Mouse (Mus musculus) v-Abl transformed pro-B cells (cell line): ENCODE results near the gene P3h3.
"Not testable (repeated sequence)": the region's sequence is repeated elsewhere in the genome, so short reads cannot be mapped to it uniquely, and the experiment has no call there.

Experiments used
- in situ Hi-C, 2 experiments: fragments of 400-800 bp; cut with MboI; formaldehyde crosslinking; loops; one replicate each; pipeline ENCODE4 v1.15.1; 2025; ENCODE audit not compliant: unreplicated experiment in 2 of 2

The P3h3 gene

GRCm38 (mm10) chr6:124812848-124813247 lies 44.7 kb downstream of the P3h3 start:
- in situ Hi-C loops, result no loop called here

- in situ Hi-C loops, result no loop called here
Observed at GRCm38 (mm10) chr6:124811701-124812560, 45.6 kb downstream of the P3h3 start.

GRCm38 (mm10) chr6:124811403-124811665 lies 46.2 kb downstream of the P3h3 start:
- in situ Hi-C loops, result no loop called here

DNA sequence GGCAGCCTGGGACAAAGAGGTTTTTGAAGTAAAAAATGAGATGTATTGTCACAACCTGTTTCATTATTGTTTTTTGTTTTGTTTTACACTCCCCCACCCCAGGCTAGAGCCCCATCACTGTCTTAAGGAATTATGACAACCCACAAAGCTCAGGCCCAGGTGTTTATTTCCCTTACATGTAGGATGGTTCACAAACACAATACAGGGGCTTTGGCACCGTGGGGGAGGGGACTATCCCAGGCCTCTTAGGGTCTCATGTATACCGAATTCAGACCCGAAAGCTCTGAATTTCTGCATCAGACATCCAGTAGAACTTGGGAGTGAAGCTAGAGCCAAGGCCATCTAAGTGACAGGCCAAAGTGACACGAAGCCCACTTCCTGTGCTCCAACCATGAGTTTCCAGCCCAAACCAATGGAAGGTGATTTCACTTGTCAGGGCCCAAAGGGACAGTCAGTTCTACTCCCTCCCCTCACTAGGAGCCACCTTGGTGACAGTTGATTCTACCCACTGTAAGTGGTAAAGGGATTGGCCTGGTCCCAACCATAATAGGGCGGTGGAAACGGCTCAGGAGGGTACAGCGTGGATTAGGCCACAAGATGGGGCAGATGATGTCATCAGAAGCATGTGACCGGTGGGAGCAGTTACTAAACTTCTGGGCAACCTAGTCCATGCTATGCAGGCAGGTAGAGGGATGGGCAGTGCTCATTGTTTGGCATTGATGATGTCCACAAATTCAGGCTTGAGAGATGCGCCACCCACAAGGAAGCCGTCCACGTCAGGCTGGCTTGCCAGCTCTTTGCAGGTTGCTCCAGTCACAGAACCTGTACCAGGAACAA lies 46.8 kb downstream of the P3h3 start:
- in situ Hi-C loops, result not testable (repeated sequence)

GRCm38 (mm10) chr6:124809775-124810538 lies 47.6 kb downstream of the P3h3 start:
- in situ Hi-C loops, result no loop called here

DNA sequence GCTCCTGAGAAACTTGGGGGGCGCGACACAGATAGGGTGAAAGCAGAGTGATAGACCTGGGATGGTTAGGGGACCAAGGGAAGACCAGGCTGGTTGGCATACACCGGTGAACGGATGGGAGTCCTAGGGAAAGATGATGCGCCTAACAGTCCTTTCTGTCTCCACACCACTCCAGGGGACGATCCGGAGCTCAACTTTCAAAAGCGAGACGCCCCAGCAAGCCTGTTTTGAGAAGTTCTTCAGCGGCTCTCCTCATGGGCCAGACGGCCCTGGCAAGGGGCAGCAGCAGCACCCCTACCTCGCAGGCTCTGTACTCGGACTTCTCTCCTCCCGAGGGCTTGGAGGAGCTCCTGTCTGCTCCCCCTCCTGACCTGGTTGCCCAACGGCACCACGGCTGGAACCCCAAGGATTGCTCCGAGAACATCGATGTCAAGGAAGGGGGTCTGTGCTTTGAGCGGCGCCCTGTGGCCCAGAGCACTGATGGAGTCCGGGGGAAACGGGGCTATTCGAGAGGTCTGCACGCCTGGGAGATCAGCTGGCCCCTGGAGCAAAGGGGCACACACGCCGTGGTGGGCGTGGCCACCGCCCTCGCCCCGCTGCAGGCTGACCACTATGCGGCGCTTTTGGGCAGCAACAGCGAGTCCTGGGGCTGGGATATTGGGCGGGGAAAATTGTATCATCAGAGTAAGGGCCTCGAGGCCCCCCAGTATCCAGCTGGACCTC lies 48.3 kb downstream of the P3h3 start:
- in situ Hi-C loops, result no loop called here

- in situ Hi-C loops, result no loop called here
Observed at GRCm38 (mm10) chr6:124808358-124809012, 49.1 kb downstream of the P3h3 start, which contains the start of gene Spsb2. Spsb2 (plus strand) TSS chr6:124808661.

DNA sequence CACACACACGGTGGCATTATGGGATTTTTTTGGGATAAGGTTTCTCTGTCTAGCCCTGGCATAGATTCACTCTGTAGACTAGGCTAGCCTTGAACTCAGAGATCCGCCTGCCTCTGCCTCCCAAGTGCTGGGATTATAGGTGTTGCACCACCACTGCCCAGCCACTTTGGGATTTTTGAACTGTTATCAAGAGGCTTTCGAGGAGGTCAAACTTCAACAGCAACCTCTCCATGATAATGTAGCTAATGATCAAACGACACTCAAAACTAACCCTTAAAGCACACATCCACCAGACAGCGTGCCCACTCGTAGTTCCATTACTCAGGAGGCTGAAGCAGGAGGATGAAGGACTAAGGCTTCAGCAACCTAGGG lies 49.6 kb downstream of the P3h3 start:
- in situ Hi-C loops, result no loop called here

DNA sequence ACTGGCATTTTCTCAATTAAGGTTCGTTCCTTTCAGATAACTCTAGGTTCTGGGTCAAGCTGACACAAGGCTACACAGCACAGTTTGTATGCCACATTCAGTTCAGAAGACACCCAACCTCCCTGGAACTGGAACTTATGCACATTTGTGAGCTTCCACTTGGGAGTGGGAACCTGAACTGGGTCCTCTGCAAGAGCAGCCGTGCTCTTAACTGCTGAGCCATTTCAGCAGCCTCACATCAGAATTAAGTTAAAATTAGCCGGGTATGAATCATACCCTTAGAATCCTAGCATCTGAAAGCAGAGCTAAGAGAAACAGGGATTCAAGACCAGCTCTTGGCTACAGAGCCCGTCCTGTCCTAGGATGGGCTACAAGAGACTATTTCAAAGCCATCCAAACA lies 50.2 kb downstream of the P3h3 start:
- in situ Hi-C loops, result no loop called here

DNA sequence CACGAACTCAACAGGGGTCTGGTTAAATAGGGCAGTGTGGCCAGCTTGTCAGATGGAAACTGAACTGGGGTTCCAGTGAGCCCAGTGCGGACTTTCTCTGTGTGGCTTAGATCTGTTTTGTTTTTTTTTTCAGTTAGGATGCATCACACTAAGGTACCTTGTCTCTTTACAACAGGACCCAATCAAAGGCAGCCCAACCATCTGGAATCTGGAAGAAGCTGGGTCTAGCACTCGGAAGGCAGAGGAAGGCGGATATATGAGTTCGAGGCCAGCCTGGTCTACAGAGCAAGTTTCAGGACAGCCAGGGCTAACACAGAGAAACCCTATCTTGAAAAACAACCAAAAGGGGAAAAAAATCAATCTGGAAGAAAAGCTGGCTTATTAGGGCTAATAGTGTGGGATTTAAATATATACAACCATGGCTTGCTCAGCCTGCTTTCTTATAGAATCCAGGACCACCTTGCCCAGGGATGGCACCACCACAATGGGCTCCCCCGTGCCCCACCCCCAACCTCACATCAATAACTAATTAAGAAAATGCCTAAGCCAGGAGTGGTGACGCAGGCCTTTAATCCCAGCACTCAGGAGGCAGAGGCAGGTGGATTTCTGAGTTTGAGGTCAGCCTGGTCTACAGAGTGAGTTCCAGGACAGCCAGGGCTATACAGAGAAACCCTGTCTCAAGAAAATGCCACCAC lies 51.0 kb downstream of the P3h3 start:
- in situ Hi-C loops, result no loop called here

- in situ Hi-C loops, result no loop called here
Observed at GRCm38 (mm10) chr6:124805341-124806321, 51.9 kb downstream of the P3h3 start.

DNA sequence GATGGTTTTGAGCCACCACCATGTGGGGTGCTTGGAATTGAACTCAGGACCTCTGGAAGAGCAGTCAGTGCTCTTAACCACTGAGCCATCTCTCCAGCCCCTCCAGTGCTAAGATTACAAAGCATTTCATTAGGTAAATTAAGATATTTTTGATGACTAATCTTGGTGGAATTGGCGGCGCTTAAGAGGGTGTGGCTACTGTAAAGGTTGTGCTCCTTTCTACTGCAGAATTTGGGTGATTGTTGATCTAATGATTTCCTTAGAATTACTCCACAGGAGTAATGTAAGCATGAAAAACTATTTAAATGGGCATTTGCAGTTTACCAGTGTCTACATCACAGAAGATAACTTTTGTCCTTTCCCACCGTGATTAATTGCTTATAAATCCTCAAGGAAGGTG lies 53.2 kb downstream of the P3h3 start:
- in situ Hi-C loops, result no loop called here

- in situ Hi-C loops, result not testable (repeated sequence)
Observed at GRCm38 (mm10) chr6:124803691-124804090, 53.9 kb downstream of the P3h3 start.

DNA sequence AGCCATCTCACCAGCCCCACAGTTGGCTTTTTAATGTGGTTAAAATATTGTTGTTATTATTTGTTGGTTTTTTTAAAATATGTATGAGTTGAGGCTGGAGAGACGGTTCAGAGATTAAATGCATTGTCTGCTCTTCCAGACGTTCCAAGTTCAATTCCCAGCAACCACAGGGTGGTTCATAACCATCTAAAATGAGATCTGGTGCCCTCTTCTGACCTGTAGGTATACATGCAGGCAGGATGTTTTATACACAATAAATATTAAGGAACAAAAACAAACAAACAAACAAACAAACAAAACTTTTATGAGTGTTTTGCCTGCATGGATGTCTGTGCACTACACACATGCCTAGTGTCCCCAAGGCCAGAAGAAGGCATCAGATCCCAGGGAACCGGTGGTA lies 54.5 kb downstream of the P3h3 start:
- in situ Hi-C loops, result no loop called here

DNA sequence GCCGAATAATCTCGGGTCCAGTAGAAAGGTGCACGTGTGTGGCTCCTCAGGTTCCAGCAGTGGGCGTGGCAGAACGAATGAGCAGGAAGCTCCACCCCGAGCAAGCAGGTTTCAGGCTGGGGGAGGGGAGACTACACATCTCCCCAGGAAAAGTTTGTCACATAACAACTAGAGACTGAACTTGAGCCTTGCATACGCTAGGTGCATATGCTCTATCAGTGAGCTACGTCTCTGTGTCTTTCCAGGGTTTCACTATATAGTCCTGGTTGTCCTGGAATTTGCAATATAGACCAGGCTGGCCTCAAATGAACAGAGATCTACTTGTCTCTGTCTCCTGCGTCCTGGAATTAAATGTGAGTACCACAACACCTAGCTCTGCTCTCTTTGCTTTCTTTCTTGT lies 55.2 kb downstream of the P3h3 start:
- in situ Hi-C loops, result not testable (repeated sequence)

GRCm38 (mm10) chr6:124796200-124796599 lies 61.4 kb downstream of the P3h3 start:
- in situ Hi-C loops, result no loop called here

DNA sequence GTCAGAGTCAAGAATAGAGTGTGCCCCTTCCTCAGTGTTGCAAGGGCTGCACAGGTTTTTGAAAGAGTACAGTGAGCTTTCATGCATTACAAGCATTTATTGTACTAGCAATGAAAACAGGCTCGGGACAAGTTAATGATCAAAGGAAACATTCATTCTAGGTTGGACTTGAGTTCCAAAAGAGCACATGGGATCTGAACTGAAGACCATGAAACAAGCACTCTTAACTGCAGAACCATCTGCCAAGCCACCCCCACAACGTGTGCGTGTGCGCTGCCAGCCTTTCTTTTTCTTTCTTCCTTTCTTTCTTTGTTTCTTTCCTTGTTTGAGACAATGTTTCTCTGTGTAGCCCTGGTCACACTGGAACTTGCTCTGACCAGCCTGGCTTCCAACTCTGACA lies 61.8 kb downstream of the P3h3 start:
- in situ Hi-C loops, result no loop called here

DNA sequence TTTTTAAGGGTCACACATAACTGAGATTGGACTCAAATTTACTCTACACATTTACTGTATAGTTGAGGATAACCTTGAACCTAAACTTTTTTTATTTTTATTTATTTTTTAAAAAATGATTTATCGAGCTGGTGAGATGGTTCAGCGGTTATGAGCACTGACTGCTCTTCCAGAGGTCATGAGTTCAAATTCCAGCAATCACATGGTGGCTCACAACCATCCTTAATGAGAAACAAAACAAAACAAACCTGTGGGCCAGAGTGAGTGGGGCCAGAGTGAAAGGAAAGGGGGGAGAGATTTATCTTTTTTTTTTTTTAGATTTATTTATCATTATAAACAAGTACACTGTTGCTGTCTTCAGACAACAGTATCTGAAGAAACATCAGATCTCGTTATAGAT lies 65.6 kb downstream of the P3h3 start:
- in situ Hi-C loops, result no loop called here
